Mouse (Mus musculus) gastrocnemius, adult 8-10 months (tissue): ENCODE measurements around the gene Gm15140. TPM values are rescaled to one million over a fixed set of nuclear protein-coding genes. Genes with fewer than 3 reads are reported as not detected.
"Not testable (repeated sequence)": the region's sequence is repeated elsewhere in the genome, so short reads cannot be mapped to it uniquely, and the experiment has no call there.

Source experiments
- DNase-seq, 2 experiments: peaks; one replicate each; pipeline ENCODE4 v3.0.0; 2022; ENCODE audit warnings: low spot score in 2 of 2
- total RNA-seq, 4 experiments: library from RNA; stranded (reverse); gene quantifications; 2 replicates each; pipeline ENCODE4 v1.2.4; 2022

The Gm15140 gene
- not detected for total RNA-seq

DNA sequence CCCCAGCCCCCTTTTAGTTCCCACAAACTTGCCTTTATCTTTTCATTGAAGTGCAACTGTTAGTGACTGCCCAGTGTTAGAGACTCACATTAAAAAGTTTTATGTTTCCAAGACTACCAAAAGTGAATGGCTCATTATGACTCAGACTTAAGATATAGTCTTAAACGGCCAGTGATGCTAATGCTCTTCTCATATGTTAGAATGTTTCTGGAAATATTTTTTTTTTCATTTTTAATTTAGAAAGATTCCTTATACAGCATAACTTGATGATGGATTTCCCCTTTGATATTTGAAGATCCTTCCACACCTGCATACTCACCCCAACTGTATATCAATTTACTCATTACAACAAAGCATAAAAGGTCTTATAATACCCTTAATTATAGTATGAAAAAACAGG lies at the start of gene Gm15140:
TSS of gene Gm15140 (minus strand) at position 101 of the 400 bp plus-strand sequence.
- not testable (repeated sequence) for DNase-seq

Other genes with a start within 250 kb of the Gm15140 start
- gene Samt1, start 108.0 kb downstream of the Gm15140 start, total RNA-seq = not detected
- gene 4921511M17Rik, start 86.9 kb downstream of the Gm15140 start, total RNA-seq = not detected
- not detected for gene Gm10057, start 65.6 kb downstream of the Gm15140 start, total RNA-seq
- gene 4930524N10Rik, start 222.7 kb upstream of the Gm15140 start, total RNA-seq = not detected